Mouse (Mus musculus) MEL (cell line): ENCODE measurements around the gene Galnt6.

ENCODE experiments used
- CTCF ChIP-seq, 3 experiments: IDR thresholded peaks in 2 of 3; conservative IDR thresholded peaks in 1 of 3; 2 replicates each; pipeline ENCODE4 v1.5.1; 2011 to 2012; ENCODE audit warnings: low read length in 3 of 3, low read depth in 2 of 3, mild to moderate bottlenecking in 2 of 3, improper control_type of control experiment in 1 of 3, inconsistent platforms in 1 of 3, mixed read lengths in 1 of 3, moderate library complexity in 1 of 3; ENCODE audit not compliant: control insufficient read depth in 1 of 3, insufficient read depth in 1 of 3, poor library complexity in 1 of 3, severe bottlenecking in 1 of 3
- E2F4 ChIP-seq: IDR thresholded peaks from 2 replicates; pipeline ENCODE4 v1.6.1; 2011; ENCODE audit warnings: low read depth, low read length, improper control_type of control experiment, borderline replicate concordance
- EP300 ChIP-seq, 2 experiments: IDR thresholded peaks; 2 replicates each; pipeline ENCODE4 v1.6.1; 2011; ENCODE audit warnings: improper control_type of control experiment in 2 of 2, low read length in 2 of 2, low read depth in 1 of 2, mild to moderate bottlenecking in 1 of 2
- GABPA ChIP-seq: IDR thresholded peaks from 2 replicates; pipeline ENCODE4 v1.6.1; 2012; ENCODE audit warnings: low read depth, mild to moderate bottlenecking, inconsistent platforms, low read length, improper control_type of control experiment, moderate library complexity
- GATA1 ChIP-seq: IDR thresholded peaks from 2 replicates; pipeline ENCODE4 v1.6.1; 2011; ENCODE audit warnings: low read depth, low read length, improper control_type of control experiment
- KAT2A ChIP-seq: conservative IDR thresholded peaks from 2 replicates; pipeline ENCODE4 v1.6.1; 2012; ENCODE audit warnings: low read depth, low read length, improper control_type of control experiment, inconsistent platforms
- NRF1 ChIP-seq: IDR thresholded peaks from 2 replicates; pipeline ENCODE4 v1.6.1; 2014; ENCODE audit warnings: low read depth, mild to moderate bottlenecking, inconsistent platforms, low read length, improper control_type of control experiment, moderate library complexity; ENCODE audit not compliant: poor library complexity, insufficient read depth, severe bottlenecking
- POLR2A ChIP-seq, 2 experiments: IDR thresholded peaks; 2 replicates each; pipeline ENCODE4 v1.6.1; 2011 to 2012; ENCODE audit warnings: low read length in 2 of 2, mild to moderate bottlenecking in 2 of 2, control low read depth in 1 of 2, improper control_type of control experiment in 1 of 2, low read depth in 1 of 2, moderate library complexity in 1 of 2; ENCODE audit not compliant: control insufficient read depth in 1 of 2, insufficient read depth in 1 of 2, poor library complexity in 1 of 2
- POLR2AphosphoS5 ChIP-seq: IDR thresholded peaks from 2 replicates; pipeline ENCODE4 v1.6.1; 2012; ENCODE audit warnings: low read depth, borderline replicate concordance, mild to moderate bottlenecking, inconsistent platforms, low read length, moderate library complexity, mixed read lengths
- RAD21 ChIP-seq: IDR thresholded peaks from 2 replicates; pipeline ENCODE4 v1.6.1; 2011; ENCODE audit warnings: mild to moderate bottlenecking, low read depth, low read length, improper control_type of control experiment
- RCOR1 ChIP-seq: IDR thresholded peaks from 2 replicates; pipeline ENCODE4 v1.6.1; 2012; ENCODE audit warnings: low read depth, mild to moderate bottlenecking, inconsistent platforms, low read length, improper control_type of control experiment
- UBTF ChIP-seq: IDR thresholded peaks from 2 replicates; pipeline ENCODE4 v1.6.1; 2012; ENCODE audit warnings: low read depth, mild to moderate bottlenecking, inconsistent platforms, low read length, improper control_type of control experiment, moderate library complexity, borderline replicate concordance; ENCODE audit not compliant: insufficient read depth
- USF1 ChIP-seq: IDR thresholded peaks from 2 replicates; pipeline ENCODE4 v1.6.1; 2014; ENCODE audit warnings: low read depth, mild to moderate bottlenecking, inconsistent platforms, low read length, improper control_type of control experiment, moderate library complexity

- TF ChIP-seq KAT2A (no peak), EP300 (IDR thresholded peaks at IDR 0.05; ENCODE audit: low read depth in 1 of 2, low read length in 2 of 2) (no peak; a peak in 1 of 4 replicates), RAD21 (no peak), POLR2AphosphoS5 (no peak), CTCF (IDR thresholded peaks at IDR 0.05 in 2 of 3, conservative IDR thresholded peaks at IDR 0.05 in 1 of 3; ENCODE audit: control insufficient read depth in 1 of 3, insufficient read depth in 1 of 3, low read depth in 2 of 3, low read length in 3 of 3, poor library complexity in 1 of 3, severe bottlenecking in 1 of 3) (no peak), USF1 (no peak), POLR2A (IDR thresholded peaks at IDR 0.05; ENCODE audit: control insufficient read depth in 1 of 2, insufficient read depth in 1 of 2, low read depth in 1 of 2, low read length in 2 of 2, poor library complexity in 1 of 2) (no peak), NRF1 (no peak), UBTF (no peak), GATA1 (no peak), GABPA (no peak), E2F4 (no peak), RCOR1 (no peak)
Observed at GRCm38 (mm10) chr15:100687430-100687971, 41.7 kb downstream of the Galnt6 start, which contains the start of gene Cela1.
